Mouse (Mus musculus) neural tube, embryonic 10.5 days (tissue): ENCODE data around the gene Maml2.

ENCODE experiments used
- DNase-seq: peaks from one replicate; pipeline ENCODE4 v3.0.0-alpha.2; 2017; ENCODE audit warnings: low spot score; ENCODE audit errors: extremely low spot score

Gene Maml2

GRCm38 (mm10) chr9:13297668-13298512, at the start of gene Maml2:
Gene Maml2, plus strand, starts transcription at chr9:13297957.
- peak; percentile 75 for DNase-seq

- no peak for DNase-seq
Measured at GRCm38 (mm10) chr9:13248104-13248503, 49.7 kb upstream of the Maml2 start.

- no peak for DNase-seq
Measured at GRCm38 (mm10) chr9:13251251-13251650, 46.5 kb upstream of the Maml2 start.

- DNase-seq, result no peak
Measured at GRCm38 (mm10) chr9:13256726-13257125, 41.0 kb upstream of the Maml2 start.

GRCm38 (mm10) chr9:13258173-13258572, 39.6 kb upstream of the Maml2 start:
- DNase-seq, result no peak

GRCm38 (mm10) chr9:13260980-13261379, 36.8 kb upstream of the Maml2 start:
- no peak for DNase-seq

GRCm38 (mm10) chr9:13273219-13273618, 24.5 kb upstream of the Maml2 start:
- DNase-seq, result no peak

GRCm38 (mm10) chr9:13287482-13287881, 10.3 kb upstream of the Maml2 start:
- DNase-seq, result no peak

GRCm38 (mm10) chr9:13296274-13297121, 1.3 kb upstream of the Maml2 start:
- peak; percentile 90 for DNase-seq

GRCm38 (mm10) chr9:13297122-13297667, 562 bp upstream of the Maml2 start:
- DNase-seq, result peak; percentile 47

GRCm38 (mm10) chr9:13298513-13298878, 739 bp downstream of the Maml2 start:
- no peak for DNase-seq

GRCm38 (mm10) chr9:13299190-13299589, 1.4 kb downstream of the Maml2 start:
- DNase-seq, result no peak

- DNase-seq, result no peak
Measured at GRCm38 (mm10) chr9:13300041-13300441, 2.3 kb downstream of the Maml2 start.

- no peak for DNase-seq
Measured at GRCm38 (mm10) chr9:13300891-13301782, 3.4 kb downstream of the Maml2 start.

- DNase-seq, result no peak
Measured at GRCm38 (mm10) chr9:13302183-13302825, 4.5 kb downstream of the Maml2 start.

- DNase-seq, result no peak
Measured at GRCm38 (mm10) chr9:13303099-13303771, 5.5 kb downstream of the Maml2 start.

- DNase-seq, result no peak
Measured at GRCm38 (mm10) chr9:13303976-13304375, 6.2 kb downstream of the Maml2 start.

- no peak for DNase-seq
Measured at GRCm38 (mm10) chr9:13306471-13306870, 8.7 kb downstream of the Maml2 start.

GRCm38 (mm10) chr9:13307226-13307625, 9.5 kb downstream of the Maml2 start:
- DNase-seq, result no peak

- DNase-seq, result no peak
Measured at GRCm38 (mm10) chr9:13308718-13309117, 11.0 kb downstream of the Maml2 start.
